Mouse (Mus musculus): ENCODE data around the gene Vti1b. TPM values are rescaled to one million over a fixed set of nuclear protein-coding genes. Genes with fewer than 3 reads are reported as not detected.

Gene Vti1b
- polyA plus RNA-seq, 1 experiment from 2014 or later: 174 TPM

DNA sequence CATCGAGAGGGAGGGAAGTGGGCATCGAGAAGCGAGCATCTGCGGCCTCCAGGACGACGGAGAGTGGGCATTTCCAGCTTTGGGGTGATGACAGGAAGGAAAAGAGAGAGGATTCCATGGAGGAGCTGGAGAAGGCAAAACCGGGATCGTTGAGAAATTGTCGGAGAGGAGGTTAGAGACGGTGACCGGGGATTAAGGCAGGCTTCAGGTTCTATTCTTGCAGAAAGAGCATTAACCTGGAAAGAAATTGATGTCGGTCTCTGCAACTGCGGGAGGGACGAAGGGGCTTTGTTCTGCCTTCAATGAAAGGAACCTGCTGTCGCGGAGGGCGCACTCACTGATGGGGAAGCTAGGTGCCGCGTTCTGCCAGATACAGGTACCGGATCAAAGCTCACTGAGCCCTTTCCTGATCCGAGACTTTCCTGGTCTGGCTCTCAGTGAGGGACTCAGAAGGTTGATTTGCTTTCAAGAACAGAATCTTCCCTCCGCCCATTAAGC, 41.2 kb downstream of the Vti1b start:
- DNase-seq: peak; percentile 65

DNA sequence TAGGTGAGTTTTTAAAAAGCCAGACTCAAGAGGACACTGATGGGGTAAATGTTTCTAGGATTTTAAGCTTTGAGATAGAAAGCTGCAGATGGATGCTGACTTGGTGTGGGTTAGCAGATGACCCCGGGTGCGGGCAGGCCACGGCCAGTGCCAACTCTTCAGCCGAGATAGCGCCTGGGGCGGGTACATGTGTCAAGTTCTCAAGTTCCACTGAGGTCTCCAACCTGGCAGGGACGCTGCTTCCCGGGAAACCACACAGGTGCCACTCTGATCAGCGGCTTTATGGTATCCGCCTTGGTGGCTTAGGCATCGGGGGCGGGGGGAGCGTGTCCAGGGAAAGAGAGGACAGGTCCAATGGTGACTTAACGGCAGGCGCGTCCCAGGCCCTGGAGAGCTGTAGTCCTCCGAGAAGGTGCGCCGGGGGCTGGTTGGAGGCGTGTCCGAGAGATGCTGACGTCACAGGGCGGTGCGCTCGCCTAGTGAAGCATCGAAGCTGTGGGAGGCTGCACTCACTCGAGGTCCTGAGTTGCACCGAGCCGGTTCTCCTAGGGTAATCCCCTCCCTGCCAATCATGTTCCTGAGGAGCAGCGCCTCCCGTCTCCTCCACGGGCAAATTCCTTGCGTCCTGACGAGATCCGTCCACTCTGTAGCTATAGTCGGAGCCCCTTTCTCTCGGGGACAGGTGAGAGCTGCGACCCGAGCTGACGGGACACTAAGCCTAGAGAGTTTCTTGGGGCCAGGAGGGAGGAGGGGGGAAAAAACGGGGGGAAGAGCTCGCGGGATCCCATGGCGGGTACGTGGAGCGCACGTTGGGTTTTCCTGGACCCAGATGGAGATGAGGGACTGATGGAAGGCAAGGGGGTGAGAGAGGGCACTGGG, 41.9 kb downstream of the Vti1b start, which contains the start of gene Arg2:
Gene Arg2, plus strand, starts transcription at position 479 of the 879 bp plus-strand sequence.
- Histone ChIP-seq H3K4me2 (ENCODE audit: low read length) (peak within 1 kb of the TSS; percentile 91), H3K36me3 (ENCODE audit: control insufficient read depth, insufficient read depth, low read length) (no peaks in the 10 kb centered on the region), H3K4me1 (ENCODE audit: control insufficient read depth, insufficient read depth, low read length) (0 out of 2 replicates have a peak, but pooled peaks cover 6% of the 10 kb centered on the region), H3K9ac (replicated peaks; ENCODE audit: low read length) (peak within 1 kb of the TSS; percentile 68), H3K27ac (replicated peaks; ENCODE audit: low read depth, low read length) (peak within 1 kb of the TSS; percentile 64), H3K27me3 (ENCODE audit: control insufficient read depth, insufficient read depth, low read length) (peaks cover 15% of the 10 kb centered on the region), H3K9me3 (ENCODE audit: control insufficient read depth, low read length) (no peaks in the 10 kb centered on the region), H3K4me3 (replicated peaks; ENCODE audit: low read depth, low read length) (peak within 1 kb of the TSS; percentile 56)
- ATAC-seq (ENCODE audit: low FRiP score, low TSS enrichment) (peak; percentile 91), DNase-seq (peak; percentile 90)
- under 1% methylated on average over 47 of the region's 47 CpGs for WGBS

More for the DNA sequence above, 41.2 kb downstream of the Vti1b start:
- Histone ChIP-seq H3K4me1 (ENCODE audit: control insufficient read depth, insufficient read depth, low read length) (0 out of 2 replicates have a peak, but pooled peaks cover 6% of the 10 kb centered on the region), H3K27ac (replicated peaks; ENCODE audit: low read depth, low read length) (peak overlapping the region; percentile 64), H3K9ac (replicated peaks; ENCODE audit: low read length) (peak overlapping the region; percentile 68), H3K4me3 (replicated peaks; ENCODE audit: low read depth, low read length) (peak overlapping the region; percentile 56), H3K27me3 (ENCODE audit: control insufficient read depth, insufficient read depth, low read length) (peaks cover 15% of the 10 kb centered on the region), H3K36me3 (ENCODE audit: control insufficient read depth, insufficient read depth, low read length) (no peaks in the 10 kb centered on the region), H3K4me2 (ENCODE audit: low read length) (peak overlapping the region; percentile 91), H3K9me3 (ENCODE audit: control insufficient read depth, low read length) (no peaks in the 10 kb centered on the region)
- ATAC-seq (ENCODE audit: low FRiP score, low TSS enrichment): no peak
- WGBS: under 1% methylated on average over 22 of the region's 22 CpGs

- no peaks in the 10 kb centered on the region for H3K27me3 ChIP-seq (ENCODE audit: control insufficient read depth, insufficient read depth, low read length)
- H3K9ac ChIP-seq (replicated peaks; ENCODE audit: low read length): no peak overlapping the region
- no peak overlapping the region for H3K4me3 ChIP-seq (replicated peaks; ENCODE audit: low read depth, low read length)
- no peak overlapping the region for H3K4me2 ChIP-seq (ENCODE audit: low read length)
- no peaks in the 10 kb centered on the region for H3K4me1 ChIP-seq (ENCODE audit: control insufficient read depth, insufficient read depth, low read length)
- no peak overlapping the region for H3K27ac ChIP-seq (replicated peaks; ENCODE audit: low read depth, low read length)
- peak; percentile 81 for DNase-seq
- no peaks in the 10 kb centered on the region for H3K36me3 ChIP-seq (ENCODE audit: control insufficient read depth, insufficient read depth, low read length)
- ATAC-seq (ENCODE audit: low FRiP score, low TSS enrichment): no peak
- 31% methylated on average over 3 of the region's 3 CpGs for WGBS
- H3K9me3 ChIP-seq (ENCODE audit: control insufficient read depth, low read length): no peaks in the 10 kb centered on the region
Observed at GRCm38 (mm10) chr12:79122820-79123219, 49.6 kb downstream of the Vti1b start.

DNA sequence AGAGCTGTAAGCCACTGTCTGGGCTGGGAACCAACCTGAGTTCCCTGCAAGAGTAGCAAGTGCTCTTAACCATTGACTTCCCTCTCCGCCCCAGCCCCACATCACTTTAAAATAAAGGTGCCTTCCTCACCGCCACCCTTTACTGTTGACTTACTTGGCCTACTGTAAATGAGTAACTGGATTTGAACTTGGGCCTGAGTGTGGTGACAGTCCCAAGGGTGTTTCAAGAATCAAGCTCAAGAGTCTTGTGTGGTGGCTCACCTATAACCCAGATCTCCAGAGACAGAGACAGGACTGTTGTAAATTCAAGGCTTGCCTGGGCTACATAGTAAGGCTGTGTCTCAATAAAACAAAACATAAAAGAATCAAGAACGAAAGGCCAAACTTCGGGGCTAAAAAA, 53.5 kb downstream of the Vti1b start:
- DNase-seq: no peak
- WGBS: 91% methylated on average over 4 of the region's 4 CpGs
- no peaks in the 10 kb centered on the region for H3K9me3 ChIP-seq (ENCODE audit: control insufficient read depth, low read length)
- no peak overlapping the region for H3K4me3 ChIP-seq (replicated peaks; ENCODE audit: low read depth, low read length)
- H3K9ac ChIP-seq (replicated peaks; ENCODE audit: low read length): no peak overlapping the region
- no peak overlapping the region for H3K4me2 ChIP-seq (ENCODE audit: low read length)
- no peak overlapping the region for H3K27ac ChIP-seq (replicated peaks; ENCODE audit: low read depth, low read length)
- H3K4me1 ChIP-seq (ENCODE audit: control insufficient read depth, insufficient read depth, low read length): no peaks in the 10 kb centered on the region
- no peaks in the 10 kb centered on the region for H3K36me3 ChIP-seq (ENCODE audit: control insufficient read depth, insufficient read depth, low read length)
- ATAC-seq (ENCODE audit: low FRiP score, low TSS enrichment): no peak
- H3K27me3 ChIP-seq (ENCODE audit: control insufficient read depth, insufficient read depth, low read length): no peaks in the 10 kb centered on the region

Other genes with a start within 250 kb of the Vti1b start
- gene Tmem229b, start 165.0 kb downstream of the Vti1b start, polyA plus RNA-seq (2014; fragmentation: Nextera tagmentation; extraction: Ambion mirVana): 54.4 and 62.1 TPM in 2 replicates
- 1.9 and 3.1 TPM in 2 replicates for gene Plekhh1, start 143.5 kb downstream of the Vti1b start, polyA plus RNA-seq (2014; fragmentation: Nextera tagmentation; extraction: Ambion mirVana)
- gene Pigh, start 83.0 kb downstream of the Vti1b start, polyA plus RNA-seq (2014; fragmentation: Nextera tagmentation; extraction: Ambion mirVana): 17.3 and 22.2 TPM in 2 replicates
- gene Arg2, start 41.9 kb downstream of the Vti1b start, polyA plus RNA-seq (2014; fragmentation: Nextera tagmentation; extraction: Ambion mirVana): 31.1 and 35.8 TPM in 2 replicates
- 27.7 and 31.6 TPM in 2 replicates for gene Rdh11, start 19.6 kb upstream of the Vti1b start, polyA plus RNA-seq (2014; fragmentation: Nextera tagmentation; extraction: Ambion mirVana)
- gene Rdh12, start 36.2 kb upstream of the Vti1b start, polyA plus RNA-seq (2014; fragmentation: Nextera tagmentation; extraction: Ambion mirVana): 0.86 and 0.97 TPM in 2 replicates
- gene Zfyve26, start 123.6 kb upstream of the Vti1b start, polyA plus RNA-seq (2014; fragmentation: Nextera tagmentation; extraction: Ambion mirVana): 9.2 and 13.7 TPM in 2 replicates
- 1.6 TPM in 2 replicates for gene Rad51b, start 124.6 kb upstream of the Vti1b start, polyA plus RNA-seq (2014; fragmentation: Nextera tagmentation; extraction: Ambion mirVana)